Mouse (Mus musculus) G1E (cell line): Measurements from ENCODE around the gene Hoxa5.

Experiments
- CTCF ChIP-seq: IDR thresholded peaks from 2 replicates; pipeline ENCODE4 v1.5.1; 2012; ENCODE audit warnings: low read depth, low read length, inconsistent platforms, mixed read lengths
- GATA1 ChIP-seq: IDR thresholded peaks from 2 replicates; pipeline ENCODE4 v1.6.1; 2012; ENCODE audit warnings: borderline replicate concordance, low read length, inconsistent platforms, mixed read lengths
- TAL1 ChIP-seq: conservative IDR thresholded peaks from 2 replicates; pipeline ENCODE4 v1.6.1; 2012; ENCODE audit warnings: low read depth, low read length, inconsistent platforms, mixed read lengths

DNA sequence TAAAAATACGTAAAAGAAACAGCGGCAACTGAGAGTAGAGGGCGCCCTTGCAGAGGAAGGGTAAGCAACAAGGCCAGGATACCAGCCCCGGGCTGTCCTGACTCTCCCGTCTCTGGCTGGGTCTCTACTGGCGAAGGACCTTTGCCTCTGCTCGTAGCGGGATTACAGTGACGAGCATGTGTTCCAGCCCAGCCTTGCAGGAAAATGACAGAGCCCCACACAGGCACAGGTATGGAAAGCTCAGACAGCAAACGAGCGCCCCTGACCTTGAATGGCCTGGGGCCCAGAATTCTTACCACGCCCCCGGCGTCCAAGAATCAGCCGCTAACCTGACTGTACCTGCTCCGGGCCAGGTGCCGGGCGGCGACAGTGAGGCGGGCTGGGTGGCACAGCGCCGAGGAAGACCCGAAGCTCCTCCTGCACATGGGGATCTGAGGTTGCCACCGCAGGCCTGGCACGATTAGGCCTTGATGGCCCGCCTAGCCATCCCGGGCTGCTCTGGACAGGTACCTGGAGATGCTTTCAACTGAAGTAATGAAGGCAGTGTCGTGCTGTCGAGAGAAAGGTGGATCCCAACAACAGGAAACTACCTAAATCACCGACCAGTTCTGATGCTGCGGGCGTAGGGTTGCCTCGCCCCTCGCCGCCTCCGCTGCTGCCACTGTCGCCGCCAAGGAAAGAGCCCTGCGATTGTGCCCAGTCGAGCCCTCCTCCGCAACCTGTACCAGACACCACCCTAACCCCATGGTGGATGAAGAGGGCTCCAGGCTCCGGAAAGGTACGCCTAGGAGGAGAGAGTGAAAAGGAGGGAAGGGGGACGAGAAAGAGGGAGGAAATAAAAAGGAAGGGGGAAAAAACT, 25.4 kb upstream of the Hoxa5 start:
- no peak for TF ChIP-seq CTCF
- no peak for TF ChIP-seq TAL1
- no peak for TF ChIP-seq GATA1
